9 mouse cellular contexts compared by ENCODE assay signal in the genomic region with DNA sequence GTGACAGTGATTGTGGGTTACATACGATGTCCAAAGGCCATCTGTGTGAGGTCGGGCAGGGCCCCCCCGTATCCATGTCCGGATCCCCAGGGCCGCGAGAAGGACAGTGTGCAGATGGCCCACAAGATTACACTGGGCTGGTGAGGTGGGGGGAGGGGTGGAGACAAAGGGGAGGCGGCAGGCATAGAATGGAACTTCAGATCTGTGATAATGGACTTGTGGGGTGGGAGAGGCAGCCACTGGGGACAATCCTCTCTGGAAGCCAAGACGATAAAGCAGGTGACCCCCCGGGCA.
A peak's percentile ranks its signal among the peaks of the same experiment; 100 is the strongest.
DNase-seq lines count a peak whose midpoint lies in the region; ATAC-seq lines count a peak whose summit lies in the region.
"Had no signal": no experiment of that assay in that cellular context is flagged by ENCODE, and none has a peak within 500 bp of the region (broad histone marks: within the 10 kb centered on the region; RNA-seq: fewer than 3 reads in every experiment).

No protein-coding gene starts in this region.

- peak; percentile 49; the same call in 1 of the 2 replicates for ATAC-seq in kidney, embryonic 15.5 days (replicated peaks; ENCODE audit: low FRiP score)
- ATAC-seq in intestine, embryonic 15.5 days, result peak; percentile 36
- ATAC-seq in CD4-positive, CD25-positive, alpha-beta regulatory T cell, adult 4 months, result no peak

- no peaks in the 10 kb centered on the region for H3K36me3 ChIP-seq in kidney, embryonic 15.5 days
- no peaks in the 10 kb centered on the region for H3K36me3 ChIP-seq in intestine, embryonic 15.5 days

- H3K27ac ChIP-seq in kidney, embryonic 15.5 days, result peak overlapping the region; percentile 75; the same call in 1 of the 2 replicates
- H3K27ac ChIP-seq in intestine, embryonic 15.5 days, result peak overlapping the region; percentile 58; the same call in 1 of the 2 replicates

- no peak overlapping the region for H3K4me3 ChIP-seq in kidney, embryonic 15.5 days (replicated peaks)
- H3K4me3 ChIP-seq in intestine, embryonic 15.5 days (replicated peaks), result no peak overlapping the region
- H3K4me3 ChIP-seq: myocyte had no signal

- no peak for DNase-seq in kidney, postnatal 25 days
- DNase-seq in cerebellum, postnatal 25 days, result peak; percentile 59 to 74
- DNase-seq in neural tube, embryonic 10.5 days (ENCODE audit: extremely low spot score, low spot score), result peak; percentile 74
- no peak for DNase-seq in right cerebral cortex, adult 18-20 months
- DNase-seq in ovary, adult 18-20 months (ENCODE audit: low spot score), result no peak

- no peaks in the 10 kb centered on the region for H3K9me3 ChIP-seq in kidney, embryonic 15.5 days (replicated peaks)
- no peaks in the 10 kb centered on the region for H3K9me3 ChIP-seq in intestine, embryonic 15.5 days

- 0 out of 2 replicates have a peak, but pooled peaks cover 3% of the 10 kb centered on the region for H3K27me3 ChIP-seq in kidney, embryonic 15.5 days
- H3K27me3 ChIP-seq in intestine, embryonic 15.5 days (replicated peaks), result no peaks in the 10 kb centered on the region

- H3K4me2 ChIP-seq in kidney, embryonic 15.5 days, result 0 out of 2 replicates have a peak overlapping the region, but pooled peaks have one; percentile 45
- H3K4me2 ChIP-seq in intestine, embryonic 15.5 days (replicated peaks), result peak overlapping the region; percentile 67

- H3K9ac ChIP-seq in kidney, embryonic 15.5 days, result no peak overlapping the region
- no peak overlapping the region for H3K9ac ChIP-seq in intestine, embryonic 15.5 days

- peaks cover 64% of the 10 kb centered on the region for H3K4me1 ChIP-seq in kidney, embryonic 15.5 days
- H3K4me1 ChIP-seq in intestine, embryonic 15.5 days (replicated peaks), result peaks cover 24% of the 10 kb centered on the region

- 7% methylated on average over 9 of the region's 9 CpGs for WGBS in kidney, embryonic 15.5 days
- WGBS in intestine, embryonic 15.5 days, result 7% methylated on average over 9 of the region's 9 CpGs

Comparison
In these comparisons a context has a peak if more than half of its experiments do, and no peak if none do; other contexts are left out.
1. DNase-seq: peak in cerebellum, postnatal 25 days (2 of 2) and neural tube, embryonic 10.5 days (single experiment); none in kidney, postnatal 25 days (0 of 2), right cerebral cortex, adult 18-20 months (single experiment) and ovary, adult 18-20 months (single experiment).